Mouse (Mus musculus) right cerebral cortex, adult 2 months (tissue): ENCODE results near the gene Ngp.
A peak's percentile ranks its signal among the peaks of the same experiment; 100 is the strongest.
"Not testable (repeated sequence)": the region's sequence is repeated elsewhere in the genome, so short reads cannot be mapped to it uniquely, and the experiment has no call there.

ENCODE experiments used
- DNase-seq, 2 experiments: peaks; one replicate each; pipeline ENCODE4 v3.0.0; 2021 to 2022; ENCODE audit warnings: low spot score in 2 of 2

The Ngp gene

GRCm38 (mm10) chr9:110419511-110420112 lies at the start of gene Ngp:
TSS of gene Ngp (plus strand) at chr9:110419747.
- DNase-seq: no peak

- DNase-seq: no peak
These were observed 49.7 kb upstream of the Ngp start for GRCm38 (mm10) chr9:110369860-110370259.

GRCm38 (mm10) chr9:110373871-110374270 lies 45.7 kb upstream of the Ngp start:
- no peak for DNase-seq

- no peak for DNase-seq
These were observed 43.9 kb upstream of the Ngp start for GRCm38 (mm10) chr9:110375668-110376067.

GRCm38 (mm10) chr9:110377655-110378054 lies 41.9 kb upstream of the Ngp start:
- not testable (repeated sequence) for DNase-seq

GRCm38 (mm10) chr9:110379361-110379760 lies 40.2 kb upstream of the Ngp start:
- DNase-seq: no peak

- DNase-seq: no peak
These were observed 38.9 kb upstream of the Ngp start for GRCm38 (mm10) chr9:110380662-110381061.

GRCm38 (mm10) chr9:110381292-110381691 lies 38.3 kb upstream of the Ngp start:
- no peak for DNase-seq

GRCm38 (mm10) chr9:110384369-110384929 lies 35.1 kb upstream of the Ngp start:
- no peak for DNase-seq

GRCm38 (mm10) chr9:110388011-110388410 lies 31.5 kb upstream of the Ngp start:
- DNase-seq: no peak

- no peak for DNase-seq
These were observed 28.7 kb upstream of the Ngp start for GRCm38 (mm10) chr9:110390843-110391242.

- no peak for DNase-seq
These were observed 26.3 kb upstream of the Ngp start for GRCm38 (mm10) chr9:110393295-110393694.

- DNase-seq: no peak
These were observed 18.9 kb upstream of the Ngp start for GRCm38 (mm10) chr9:110400650-110401049.

GRCm38 (mm10) chr9:110402731-110403130 lies 16.8 kb upstream of the Ngp start:
- no peak for DNase-seq

GRCm38 (mm10) chr9:110403240-110403639 lies 16.3 kb upstream of the Ngp start:
- DNase-seq: not testable (repeated sequence)

GRCm38 (mm10) chr9:110407311-110408098 lies 12.0 kb upstream of the Ngp start:
- DNase-seq: no peak

GRCm38 (mm10) chr9:110408099-110408773 lies 11.3 kb upstream of the Ngp start, which contains the start of gene Ptpn23:
TSS of gene Ptpn23 (minus strand) at chr9:110408213.
- peak; percentile 92 for DNase-seq

GRCm38 (mm10) chr9:110410908-110411887 lies 8.3 kb upstream of the Ngp start:
- peak; percentile 81 to 86 for DNase-seq

- no peak for DNase-seq
These were observed 6.6 kb upstream of the Ngp start for GRCm38 (mm10) chr9:110412926-110413325.

- peak in 1 of 2 experiments; percentile 37 for DNase-seq
These were observed 5.8 kb upstream of the Ngp start for GRCm38 (mm10) chr9:110413785-110414184.

GRCm38 (mm10) chr9:110431241-110431640 lies 11.7 kb downstream of the Ngp start:
- peak; percentile 57 to 63 for DNase-seq
